8 mouse cellular contexts compared by ENCODE assay signal in genomic region chr6:48085521-48086404, GRCm38 (mm10). TPM values are rescaled to one million over a fixed set of nuclear protein-coding genes. Genes with fewer than 3 reads are reported as not detected.
DNase-seq lines count a peak whose midpoint lies in the region; ATAC-seq lines count a peak whose summit lies in the region.

No protein-coding gene starts in this region.

- peak overlapping the region; percentile 98 for H3K4me3 ChIP-seq in hindbrain, embryonic 12.5 days

- ATAC-seq in hindbrain, embryonic 12.5 days (ENCODE audit: low FRiP score), result peak; percentile 93

- no peaks in the 10 kb centered on the region for H3K27me3 ChIP-seq in hindbrain, embryonic 12.5 days

- peak overlapping the region; percentile 71 for H3K4me2 ChIP-seq in hindbrain, embryonic 12.5 days (replicated peaks)

- H3K27ac ChIP-seq in hindbrain, embryonic 12.5 days, result peak overlapping the region; percentile 93

- H3K9me3 ChIP-seq in hindbrain, embryonic 12.5 days (replicated peaks), result no peaks in the 10 kb centered on the region

- peak; percentile 67 for DNase-seq in NIH3T3 (ENCODE audit: low read depth)
- DNase-seq in cerebellum, postnatal 14 days, result peak; percentile 75 to 79
- peak; percentile 48 to 51 for DNase-seq in frontal cortex, postnatal 14 days (ENCODE audit: low spot score in 2 of 2)
- peak; percentile 53 to 59 for DNase-seq in layer of hippocampus, postnatal 36 days
- peak; percentile 79 to 85 for DNase-seq in lung, postnatal 4 days
- peak; percentile 24 for DNase-seq in retina, embryonic 14.5 days (ENCODE audit: low spot score)
- peak; percentile 80 for DNase-seq in thymus, postnatal 25 days

- 5% methylated on average over 42 of the region's 72 CpGs for WGBS in hindbrain, embryonic 12.5 days

- peaks cover 10% of the 10 kb centered on the region for H3K4me1 ChIP-seq in hindbrain, embryonic 12.5 days

- H3K9ac ChIP-seq in hindbrain, embryonic 12.5 days, result peak overlapping the region; percentile 98

- peaks cover 30% of the 10 kb centered on the region for H3K36me3 ChIP-seq in hindbrain, embryonic 12.5 days

RNA-seq across cellular contexts. Expression of gene Zfp746, which starts 0.6 kb away (rescaled TPM):
- polyA plus RNA-seq in hindbrain, embryonic 12.5 days (2016; fragmentation: Nextera tagmentation; extraction: Ambion mirVana), result 30.1 and 30.3 TPM in 2 replicates
- total RNA-seq in layer of hippocampus, postnatal 36 days (2021), result 10 to 100 TPM; 29.4 to 33.1 TPM

RNA-seq across cellular contexts. Expression of gene Zfp777, which starts 37.1 kb away (rescaled TPM):
- polyA plus RNA-seq in hindbrain, embryonic 12.5 days (2016; fragmentation: Nextera tagmentation; extraction: Ambion mirVana), result 10.7 and 11.1 TPM in 2 replicates
- 10 to 100 TPM; 33.0 to 35.1 TPM for total RNA-seq in layer of hippocampus, postnatal 36 days (2021)

Comparison
In these comparisons a context has a peak if more than half of its experiments do, and no peak if none do; other contexts are left out.
1. Peak in every context shown above with its lines: DNase-seq, ATAC-seq, H3K4me3 ChIP-seq and H3K27ac ChIP-seq.
2. DNase-seq: peak in every context shown above with its lines; median percentile 82 in lung, postnatal 4 days; 80 in thymus, postnatal 25 days; 77 in cerebellum, postnatal 14 days; 67 in NIH3T3; 56 in layer of hippocampus, postnatal 36 days; 50 in frontal cortex, postnatal 14 days; 24 in retina, embryonic 14.5 days.